Mouse (Mus musculus) E14TG2a.4 (cell line): ENCODE data around the gene Slc43a2.

Source experiments
- H3K27me3 ChIP-seq: 2 replicates; pipeline ENCODE4 v1.6.1; 2014; ENCODE audit warnings: low read length, control low read depth; ENCODE audit not compliant: insufficient read depth
- H3K36me3 ChIP-seq: 2 replicates; pipeline ENCODE4 v1.6.1; 2014; ENCODE audit warnings: low read length, control low read depth; ENCODE audit not compliant: insufficient read depth
- H3K4me1 ChIP-seq: replicated peaks from 2 replicates; pipeline ENCODE4 v1.6.1; 2014; ENCODE audit warnings: low read depth, low read length, control low read depth
- H3K4me3 ChIP-seq: replicated peaks from 2 replicates; pipeline ENCODE4 v1.5.1; 2014; ENCODE audit warnings: mild to moderate bottlenecking, low read length
- H3K9me3 ChIP-seq: 2 replicates; pipeline ENCODE4 v1.6.1; 2014; ENCODE audit warnings: low read length, control low read depth
- CTCF ChIP-seq: conservative IDR thresholded peaks from 2 replicates; pipeline ENCODE4 v1.5.1; 2014; ENCODE audit warnings: low read length
- NANOG ChIP-seq: IDR thresholded peaks from 2 replicates; pipeline ENCODE4 v1.6.1; 2014; ENCODE audit warnings: borderline replicate concordance, low read length, mixed read lengths
- POU5F1 ChIP-seq: IDR thresholded peaks from 2 replicates; pipeline ENCODE4 v1.6.1; 2014; ENCODE audit warnings: low read length, borderline replicate concordance

Slc43a2 gene

GRCm38 (mm10) chr11:75509741-75510626 is 21.5 kb upstream of the Slc43a2 start, which contains the start of gene Rilp:
Rilp (plus strand) TSS chr11:75510094.
- Histone ChIP-seq H3K27me3 (peaks cover 30% of the 10 kb centered on the region), H3K9me3 (no peaks in the 10 kb centered on the region), H3K4me1 (peaks cover 48% of the 10 kb centered on the region), H3K36me3 (peaks cover 52% of the 10 kb centered on the region), H3K4me3 (peak within 1 kb of the TSS; percentile 86)
- TF ChIP-seq NANOG (no peak), CTCF (no peak), POU5F1 (no peak)

GRCm38 (mm10) chr11:75510627-75510993 is 20.9 kb upstream of the Slc43a2 start:
- peak overlapping the region; percentile 86 for H3K4me3 ChIP-seq
- TF ChIP-seq CTCF (peak; percentile 73), POU5F1 (no peak), NANOG (no peak)
- peaks cover 36% of the 10 kb centered on the region for H3K27me3 ChIP-seq
- H3K36me3 ChIP-seq = peaks cover 46% of the 10 kb centered on the region
- peaks cover 54% of the 10 kb centered on the region for H3K4me1 ChIP-seq
- no peaks in the 10 kb centered on the region for H3K9me3 ChIP-seq

- Histone ChIP-seq H3K4me3 (no peak overlapping the region), H3K9me3 (no peaks in the 10 kb centered on the region), H3K4me1 (peaks cover 54% of the 10 kb centered on the region), H3K36me3 (peaks cover 40% of the 10 kb centered on the region), H3K27me3 (peaks cover 36% of the 10 kb centered on the region)
- no peak for TF ChIP-seq CTCF
- no peak for TF ChIP-seq POU5F1
- no peak for TF ChIP-seq NANOG
These were observed 20.3 kb upstream of the Slc43a2 start for GRCm38 (mm10) chr11:75511213-75511612.

GRCm38 (mm10) chr11:75512301-75513018 is 19.0 kb upstream of the Slc43a2 start:
- Histone ChIP-seq H3K4me1 (peaks cover 54% of the 10 kb centered on the region), H3K4me3 (no peak overlapping the region), H3K27me3 (peaks cover 36% of the 10 kb centered on the region), H3K36me3 (peaks cover 28% of the 10 kb centered on the region), H3K9me3 (no peaks in the 10 kb centered on the region)
- TF ChIP-seq CTCF (no peak), POU5F1 (no peak)

- Histone ChIP-seq H3K9me3 (no peaks in the 10 kb centered on the region), H3K4me1 (peaks cover 51% of the 10 kb centered on the region), H3K27me3 (peaks cover 36% of the 10 kb centered on the region), H3K36me3 (peaks cover 19% of the 10 kb centered on the region), H3K4me3 (peak within 1 kb of the TSS; percentile 41)
- no peak for TF ChIP-seq NANOG
- no peak for TF ChIP-seq POU5F1
- TF ChIP-seq CTCF = no peak
These were observed 18.2 kb upstream of the Slc43a2 start, which contains the start of gene Scarf1 for GRCm38 (mm10) chr11:75513336-75513735. Scarf1 (plus strand) TSS chr11:75513540.

GRCm38 (mm10) chr11:75515186-75515585 is 16.3 kb upstream of the Slc43a2 start:
- H3K36me3 ChIP-seq = 0 out of 2 replicates have a peak, but pooled peaks cover 3% of the 10 kb centered on the region
- H3K27me3 ChIP-seq = peaks cover 36% of the 10 kb centered on the region
- H3K9me3 ChIP-seq = no peaks in the 10 kb centered on the region
- peak overlapping the region; percentile 69 for H3K4me3 ChIP-seq
- TF ChIP-seq NANOG (no peak), POU5F1 (no peak), CTCF (no peak)
- peaks cover 42% of the 10 kb centered on the region for H3K4me1 ChIP-seq

- Histone ChIP-seq H3K27me3 (peaks cover 10% of the 10 kb centered on the region), H3K36me3 (no peaks in the 10 kb centered on the region), H3K4me3 (peak overlapping the region; percentile 64), H3K4me1 (peaks cover 20% of the 10 kb centered on the region), H3K9me3 (no peaks in the 10 kb centered on the region)
- TF ChIP-seq POU5F1 (no peak), CTCF (no peak), NANOG (no peak)
These were observed 11.5 kb upstream of the Slc43a2 start for GRCm38 (mm10) chr11:75519834-75520633.
